In genomic region chr3:85859311-85859710, GRCm38 (mm10) we compare ENCODE assay signal across 17 mouse cellular contexts. TPM values are rescaled to one million over a fixed set of nuclear protein-coding genes. Genes with fewer than 3 reads are reported as not detected.
"Had no signal": no experiment of that assay in that cellular context is flagged by ENCODE, and none has a peak within 500 bp of the region (broad histone marks: within the 10 kb centered on the region; RNA-seq: fewer than 3 reads in every experiment).

No protein-coding gene starts in this region.

- H3K9ac ChIP-seq: limb, embryonic 12.5 days; limb, embryonic 15.5 days; liver, embryonic 14.5 days; liver, postnatal 0 days; midbrain, embryonic 13.5 days had no signal

- H3K9me3 ChIP-seq: limb, embryonic 12.5 days; limb, embryonic 15.5 days; midbrain, embryonic 10.5 days; midbrain, embryonic 13.5 days had no signal

- H3K36me3 ChIP-seq: limb, embryonic 12.5 days; limb, embryonic 15.5 days; midbrain, embryonic 10.5 days; midbrain, embryonic 13.5 days had no signal

- DNase-seq: kidney, postnatal 14 days; kidney, postnatal 4 days; left cerebral cortex, postnatal 4 days; liver, postnatal 0 days; thymus, adult 18-20 months; thymus, postnatal 36 days had no signal

- H3K4me2 ChIP-seq: limb, embryonic 12.5 days; limb, embryonic 15.5 days; liver, embryonic 11.5 days; midbrain, embryonic 13.5 days had no signal

- H3K27ac ChIP-seq: limb, embryonic 15.5 days; liver, embryonic 14.5 days; midbrain, embryonic 10.5 days; midbrain, embryonic 13.5 days had no signal

- ATAC-seq: liver, postnatal 0 days; midbrain, embryonic 13.5 days; midbrain, embryonic 16.5 days had no signal

- H3K4me1 ChIP-seq: midbrain, embryonic 13.5 days had no signal

- H3K27me3 ChIP-seq: limb, embryonic 12.5 days; limb, embryonic 15.5 days; midbrain, embryonic 13.5 days had no signal

- H3K4me3 ChIP-seq: limb, embryonic 12.5 days; limb, embryonic 15.5 days; megakaryocyte, embryonic 14.5 days; midbrain, embryonic 10.5 days; midbrain, embryonic 13.5 days had no signal

RNA-seq across cellular contexts. Expression of gene Glt28d2, which starts 28.0 kb away (rescaled TPM):
- total RNA-seq: monocyte, adult 5-6 weeks had no signal
- polyA plus RNA-seq: midbrain, embryonic 10.5 days; midbrain, embryonic 13.5 days had no signal

RNA-seq across cellular contexts. Expression of gene Gm37240, which starts 28.0 kb away (rescaled TPM):
- total RNA-seq: monocyte, adult 5-6 weeks had no signal
- polyA plus RNA-seq: neural tube, embryonic 14.5 days; testis, adult 2 months had no signal
